Mouse (Mus musculus) liver, embryonic 14.5 days (tissue): ENCODE measurements around the gene Col9a1. TPM values are rescaled to one million over a fixed set of nuclear protein-coding genes. Genes with fewer than 3 reads are reported as not detected.
A peak's percentile ranks its signal among the peaks of the same experiment; 100 is the strongest.

Experiments used
- ATAC-seq: fragments of 200-750 bp; cut with Nextera tagmentation; 2 replicates; pipeline ENCODE4 v1.8.0; 2017; ENCODE audit warnings: moderate number of reproducible peaks, mild to moderate bottlenecking, moderate library complexity; ENCODE audit not compliant: insufficient read depth
- DNase-seq, 3 experiments: peaks; one replicate each; pipeline ENCODE4 v3.0.0-alpha.2; 2012 to 2013; ENCODE audit warnings: low read depth in 3 of 3, low spot score in 3 of 3
- H3K27ac ChIP-seq: fragments of 300-500 bp; sonication (generic); 2 replicates; pipeline ENCODE4 v1.5.1; 2014; ENCODE audit warnings: moderate library complexity, mild to moderate bottlenecking, control low read depth, inconsistent platforms
- H3K27me3 ChIP-seq: fragments of 300-500 bp; sonication (generic); 2 replicates; pipeline ENCODE4 v1.6.1; 2014; ENCODE audit warnings: mild to moderate bottlenecking, low read length, moderate library complexity; ENCODE audit not compliant: control insufficient read depth, insufficient read depth
- H3K36me3 ChIP-seq: fragments of 300-500 bp; sonication (generic); replicated peaks from 2 replicates; pipeline ENCODE4 v1.6.1; 2014; ENCODE audit warnings: low read depth; ENCODE audit not compliant: control insufficient read depth, insufficient read depth
- H3K4me1 ChIP-seq, 2 experiments: fragments of 200-500 bp in 1 of 2; fragments of 300-500 bp in 1 of 2; sonication (generic) in 1 of 2; replicated peaks; 2 replicates each; pipeline ENCODE4 v1.6.1; 2012 to 2014; ENCODE audit warnings: antibody characterized with exemption in 1 of 2, inconsistent platforms in 1 of 2, low read length in 1 of 2; ENCODE audit not compliant: control insufficient read depth in 2 of 2, insufficient read depth in 2 of 2
- H3K4me2 ChIP-seq: fragments of 300-500 bp; sonication (generic); 2 replicates; pipeline ENCODE4 v1.6.1; 2014; ENCODE audit warnings: low read depth, mild to moderate bottlenecking, control low read depth, moderate library complexity
- H3K4me3 ChIP-seq, 2 experiments: fragments of 200-500 bp in 1 of 2; fragments of 300-500 bp in 1 of 2; sonication (generic) in 1 of 2; 2 replicates each; pipeline ENCODE4 v1.5.1; 2012 to 2014; ENCODE audit warnings: low read depth in 2 of 2, low read length in 2 of 2, mild to moderate bottlenecking in 2 of 2, control low read depth in 1 of 2, inconsistent platforms in 1 of 2, moderate library complexity in 1 of 2; ENCODE audit not compliant: insufficient read depth in 1 of 2
- H3K9ac ChIP-seq: fragments of 300-500 bp; sonication (generic); replicated peaks from 2 replicates; pipeline ENCODE4 v1.6.1; 2014; ENCODE audit warnings: mild to moderate bottlenecking, control low read depth, moderate library complexity
- H3K9me3 ChIP-seq: fragments of 300-500 bp; sonication (generic); 2 replicates; pipeline ENCODE4 v1.6.1; 2016; ENCODE audit warnings: low read length, mixed read lengths; ENCODE audit not compliant: control insufficient read depth
- CTCF ChIP-seq: IDR thresholded peaks from 2 replicates; pipeline ENCODE4 v1.5.1; 2016; ENCODE audit warnings: antibody characterized with exemption, low read depth, control low read depth
- EP300 ChIP-seq: IDR thresholded peaks from 2 replicates; pipeline ENCODE4 v1.6.1; 2016; ENCODE audit warnings: antibody characterized with exemption, low read depth
- WGBS: fragments of 180-500 bp; shearing (Covaris S2); extraction: QIAGEN DNeasy Blood & Tissue Kit; methylation state at CpG from one replicate; pipeline ENCODE4 v1.1.7; 2014; ENCODE audit not compliant: insufficient replicate concordance; 5-methylcytosine and 5-hydroxymethylcytosine counted together
- polyA plus RNA-seq, 2 experiments: library from polyadenylated mRNA; depleted of rRNA in 1 of 2; stranded (reverse) in 1 of 2; unstranded in 1 of 2; fragments of >200 nt; fragmentation: Nextera tagmentation in 1 of 2; extraction: Ambion mirVana in 1 of 2; gene quantifications; 2 replicates each; pipeline versions ENCODE4 v1.2.1 to v1.2.3; 2012 to 2014

Col9a1 gene
- polyA plus RNA-seq, 2 experiments: 0.04 to 0.13 TPM

DNA sequence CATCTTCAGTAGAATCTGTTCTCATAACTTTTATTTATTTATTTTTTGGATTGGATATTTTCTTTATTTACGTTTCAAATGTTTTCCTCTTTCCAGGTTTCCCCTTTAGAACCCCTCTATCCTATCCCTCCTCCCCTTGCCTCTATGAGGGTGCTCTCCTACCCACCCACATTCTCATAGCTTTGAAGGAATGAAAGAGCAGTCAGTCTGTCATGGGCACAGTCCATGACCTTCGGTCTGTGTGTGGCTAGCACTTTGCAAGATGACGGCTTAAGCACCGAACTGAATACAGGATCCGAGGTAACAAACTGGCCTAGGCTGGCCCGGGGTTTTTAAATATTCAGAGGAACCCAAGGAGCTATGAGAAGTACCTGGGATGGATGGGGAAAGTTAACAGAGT, 36.9 kb upstream of the Col9a1 start:
- H3K4me3 ChIP-seq: no peak overlapping the region
- WGBS: 53% methylated on average over 6 of the region's 6 CpGs
- no peak overlapping the region for H3K27ac ChIP-seq
- H3K4me1 ChIP-seq: no peaks in the 10 kb centered on the region
- no peak overlapping the region for H3K9ac ChIP-seq
- H3K4me2 ChIP-seq: no peak overlapping the region
- TF ChIP-seq CTCF: no peak
- TF ChIP-seq EP300: no peak
- ATAC-seq (no peak), DNase-seq (no peak)
- no peaks in the 10 kb centered on the region for H3K9me3 ChIP-seq
- no peaks in the 10 kb centered on the region for H3K36me3 ChIP-seq
- H3K27me3 ChIP-seq: no peaks in the 10 kb centered on the region

- WGBS: 65% methylated on average over 8 of the region's 8 CpGs
- DNase-seq (no peak), ATAC-seq (no peak)
- no peaks in the 10 kb centered on the region for H3K27me3 ChIP-seq
- no peak overlapping the region for H3K9ac ChIP-seq
- no peak overlapping the region for H3K27ac ChIP-seq
- no peaks in the 10 kb centered on the region for H3K36me3 ChIP-seq
- no peaks in the 10 kb centered on the region for H3K9me3 ChIP-seq
- no peak overlapping the region for H3K4me3 ChIP-seq
- TF ChIP-seq EP300 (no peak), CTCF (no peak)
- H3K4me1 ChIP-seq: no peaks in the 10 kb centered on the region
- H3K4me2 ChIP-seq: no peak overlapping the region
Measured at GRCm38 (mm10) chr1:24143504-24143903, 33.9 kb upstream of the Col9a1 start.

GRCm38 (mm10) chr1:24157751-24158150, 19.7 kb upstream of the Col9a1 start:
- Histone ChIP-seq H3K4me1 (no peaks in the 10 kb centered on the region), H3K4me3 (no peak overlapping the region), H3K9me3 (no peaks in the 10 kb centered on the region), H3K4me2 (no peak overlapping the region), H3K36me3 (no peaks in the 10 kb centered on the region), H3K27ac (no peak overlapping the region), H3K9ac (no peak overlapping the region), H3K27me3 (no peaks in the 10 kb centered on the region)
- DNase-seq: no peak
- TF ChIP-seq CTCF (no peak), EP300 (no peak)
- 74% methylated on average over 5 of the region's 5 CpGs for WGBS
- ATAC-seq: no peak

- Histone ChIP-seq H3K27me3 (no peaks in the 10 kb centered on the region), H3K27ac (no peak overlapping the region), H3K9ac (no peak overlapping the region), H3K4me2 (no peak overlapping the region), H3K36me3 (no peaks in the 10 kb centered on the region), H3K4me1 (no peaks in the 10 kb centered on the region), H3K9me3 (no peaks in the 10 kb centered on the region), H3K4me3 (no peak overlapping the region)
- ATAC-seq (no peak), DNase-seq (no peak)
- TF ChIP-seq CTCF (no peak), EP300 (no peak)
- 34% methylated on average over 6 of the region's 6 CpGs for WGBS
Measured at GRCm38 (mm10) chr1:24169410-24169809, 8.0 kb upstream of the Col9a1 start.

DNA sequence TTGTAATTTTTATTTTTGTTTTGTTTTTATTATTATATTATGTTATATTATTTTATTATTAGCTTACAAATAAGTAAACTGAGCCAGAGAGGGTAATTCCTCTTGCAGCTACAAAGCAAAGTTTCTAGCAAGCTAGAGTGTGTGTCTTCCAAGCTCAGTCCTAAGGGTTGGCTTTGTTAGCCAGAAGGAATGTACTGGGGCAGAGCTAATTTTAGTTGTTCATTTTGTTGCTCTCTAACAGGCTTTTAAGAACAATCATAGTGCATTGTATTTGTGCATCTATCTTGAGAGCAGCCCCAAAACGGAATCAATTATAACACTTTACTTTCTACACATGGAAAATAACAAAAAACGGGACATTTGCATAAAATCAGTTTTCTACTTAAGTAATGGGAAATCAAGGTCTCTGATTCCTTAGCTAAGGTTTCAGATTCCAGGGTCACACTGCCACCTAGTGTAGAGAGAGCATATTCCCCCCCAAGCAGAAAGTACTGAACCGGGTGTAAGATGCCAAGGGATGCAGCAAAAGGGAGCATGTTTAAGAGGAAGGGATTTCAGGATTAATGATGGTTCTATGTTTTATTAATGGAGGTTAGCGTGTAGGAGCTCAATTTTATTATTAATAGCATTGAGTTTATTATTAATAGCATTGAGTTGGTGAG, 6.1 kb upstream of the Col9a1 start:
- no peak for ATAC-seq
- WGBS: 3% methylated on average over 4 of the region's 4 CpGs

More for the DNA sequence above, 6.1 kb upstream of the Col9a1 start:
- Histone ChIP-seq H3K27ac (no peak overlapping the region), H3K4me1 (no peaks in the 10 kb centered on the region), H3K9me3 (no peaks in the 10 kb centered on the region), H3K4me3 (no peak overlapping the region), H3K9ac (no peak overlapping the region), H3K27me3 (no peaks in the 10 kb centered on the region), H3K4me2 (no peak overlapping the region), H3K36me3 (no peaks in the 10 kb centered on the region)
- no peak for DNase-seq
- TF ChIP-seq EP300 (no peak), CTCF (peak; percentile 49)
